Mouse (Mus musculus): ENCODE results near the gene Zfp553. TPM values are rescaled to one million over a fixed set of nuclear protein-coding genes. Genes with fewer than 3 reads are reported as not detected.
"Not testable (repeated sequence)": the region's sequence is repeated elsewhere in the genome, so short reads cannot be mapped to it uniquely, and the experiment has no call there.

The Zfp553 gene
- polyA plus RNA-seq, 1 experiment from 2014 or later, result 51.9 TPM

- H3K27ac ChIP-seq (replicated peaks), result peak overlapping the region; percentile 86
- peak overlapping the region; percentile 60 for H3K4me2 ChIP-seq
- peaks cover 4% of the 10 kb centered on the region; the same call in 1 of the 2 replicates for H3K36me3 ChIP-seq
- peaks cover 28% of the 10 kb centered on the region for H3K4me1 ChIP-seq (replicated peaks)
- WGBS, result 10% methylated on average over 30 of the region's 33 CpGs
- H3K4me3 ChIP-seq, result peak overlapping the region; percentile 81
- peak; percentile 74 for ATAC-seq (ENCODE audit: low FRiP score, low read depth)
- no peaks in the 10 kb centered on the region for H3K9me3 ChIP-seq
- no peaks in the 10 kb centered on the region for H3K27me3 ChIP-seq
- H3K9ac ChIP-seq, result peak overlapping the region; percentile 90
Measured at GRCm38 (mm10) chr7:127244658-127245510, 12.0 kb downstream of the Zfp553 start.

GRCm38 (mm10) chr7:127250511-127250910 is 17.6 kb downstream of the Zfp553 start:
- H3K4me3 ChIP-seq; H3K36me3 ChIP-seq; H3K27ac ChIP-seq (replicated peaks); H3K4me2 ChIP-seq; H3K9me3 ChIP-seq; ATAC-seq (ENCODE audit: low FRiP score, low read depth); H3K27me3 ChIP-seq; H3K9ac ChIP-seq: not testable (repeated sequence)
- WGBS, result 93% methylated on average over 8 of the region's 8 CpGs
- H3K4me1 ChIP-seq (replicated peaks), result peaks cover 29% of the 10 kb centered on the region

GRCm38 (mm10) chr7:127252414-127252813 is 19.6 kb downstream of the Zfp553 start:
- no peak overlapping the region for H3K4me3 ChIP-seq
- no peaks in the 10 kb centered on the region for H3K27me3 ChIP-seq
- H3K9ac ChIP-seq, result no peak overlapping the region
- no peak overlapping the region for H3K4me2 ChIP-seq
- no peak for ATAC-seq (ENCODE audit: low FRiP score, low read depth)
- H3K27ac ChIP-seq (replicated peaks), result no peak overlapping the region
- H3K4me1 ChIP-seq (replicated peaks), result peaks cover 16% of the 10 kb centered on the region
- H3K36me3 ChIP-seq, result peaks cover 4% of the 10 kb centered on the region; the same call in 1 of the 2 replicates
- H3K9me3 ChIP-seq, result no peaks in the 10 kb centered on the region
- 86% methylated on average over 2 of the region's 2 CpGs for WGBS

GRCm38 (mm10) chr7:127253341-127253740 is 20.5 kb downstream of the Zfp553 start:
- no peak for ATAC-seq (ENCODE audit: low FRiP score, low read depth)
- H3K9ac ChIP-seq, result peak overlapping the region; percentile 67
- no peaks in the 10 kb centered on the region for H3K9me3 ChIP-seq
- no peaks in the 10 kb centered on the region for H3K27me3 ChIP-seq
- H3K4me3 ChIP-seq, result peak overlapping the region; percentile 55
- H3K4me1 ChIP-seq (replicated peaks), result peaks cover 16% of the 10 kb centered on the region
- peak overlapping the region; percentile 95 for H3K4me2 ChIP-seq
- peak overlapping the region; percentile 94 for H3K27ac ChIP-seq (replicated peaks)
- H3K36me3 ChIP-seq, result peaks cover 4% of the 10 kb centered on the region; the same call in 1 of the 2 replicates
- 81% methylated on average over 6 of the region's 6 CpGs for WGBS

- H3K9ac ChIP-seq, result peak overlapping the region; percentile 80
- peak overlapping the region; percentile 55 for H3K4me3 ChIP-seq
- peaks cover 4% of the 10 kb centered on the region; the same call in 1 of the 2 replicates for H3K36me3 ChIP-seq
- peak; percentile 97 for ATAC-seq (ENCODE audit: low FRiP score, low read depth)
- peak overlapping the region; percentile 95 for H3K4me2 ChIP-seq
- peak overlapping the region; percentile 94 for H3K27ac ChIP-seq (replicated peaks)
- no peaks in the 10 kb centered on the region for H3K9me3 ChIP-seq
- no peaks in the 10 kb centered on the region for H3K27me3 ChIP-seq
- H3K4me1 ChIP-seq (replicated peaks), result peaks cover 18% of the 10 kb centered on the region
- 1% methylated on average over 130 of the region's 136 CpGs for WGBS
Measured at GRCm38 (mm10) chr7:127253821-127254769, 21.2 kb downstream of the Zfp553 start.

GRCm38 (mm10) chr7:127255008-127255407 is 22.1 kb downstream of the Zfp553 start:
- no peaks in the 10 kb centered on the region for H3K27me3 ChIP-seq
- H3K9me3 ChIP-seq, result no peaks in the 10 kb centered on the region
- H3K9ac ChIP-seq, result peak overlapping the region; percentile 80
- no peaks in the 10 kb centered on the region for H3K36me3 ChIP-seq
- H3K4me1 ChIP-seq (replicated peaks), result peaks cover 27% of the 10 kb centered on the region
- peak overlapping the region; percentile 95 for H3K4me2 ChIP-seq
- ATAC-seq (ENCODE audit: low FRiP score, low read depth), result no peak
- peak overlapping the region; percentile 55 for H3K4me3 ChIP-seq
- peak overlapping the region; percentile 94 for H3K27ac ChIP-seq (replicated peaks)
- WGBS, result 31% methylated on average over 4 of the region's 4 CpGs

GRCm38 (mm10) chr7:127255965-127256364 is 23.1 kb downstream of the Zfp553 start:
- peaks cover 31% of the 10 kb centered on the region for H3K4me1 ChIP-seq (replicated peaks)
- no peaks in the 10 kb centered on the region for H3K9me3 ChIP-seq
- no peak overlapping the region for H3K4me3 ChIP-seq
- no peak overlapping the region for H3K9ac ChIP-seq
- no peaks in the 10 kb centered on the region for H3K27me3 ChIP-seq
- 97% methylated on average over 2 of the region's 2 CpGs for WGBS
- no peak overlapping the region for H3K27ac ChIP-seq (replicated peaks)
- no peak overlapping the region for H3K4me2 ChIP-seq
- H3K36me3 ChIP-seq, result no peaks in the 10 kb centered on the region
- no peak for ATAC-seq (ENCODE audit: low FRiP score, low read depth)

- H3K4me1 ChIP-seq (replicated peaks), result peaks cover 35% of the 10 kb centered on the region
- no peak overlapping the region for H3K4me3 ChIP-seq
- no peak overlapping the region for H3K9ac ChIP-seq
- no peaks in the 10 kb centered on the region for H3K9me3 ChIP-seq
- H3K36me3 ChIP-seq, result no peaks in the 10 kb centered on the region
- H3K27ac ChIP-seq (replicated peaks), result no peak overlapping the region
- ATAC-seq (ENCODE audit: low FRiP score, low read depth), result no peak
- WGBS, result 93% methylated on average over 5 of the region's 5 CpGs
- no peaks in the 10 kb centered on the region for H3K27me3 ChIP-seq
- no peak overlapping the region for H3K4me2 ChIP-seq
Measured at GRCm38 (mm10) chr7:127256518-127256917, 23.7 kb downstream of the Zfp553 start.

GRCm38 (mm10) chr7:127259186-127259905 is 26.5 kb downstream of the Zfp553 start:
- peak overlapping the region; percentile 89 for H3K4me2 ChIP-seq
- no peaks in the 10 kb centered on the region for H3K36me3 ChIP-seq
- peak overlapping the region; percentile 75 for H3K4me3 ChIP-seq
- peak overlapping the region; percentile 75; the same call in 1 of the 2 replicates for H3K9ac ChIP-seq
- no peak overlapping the region for H3K27ac ChIP-seq (replicated peaks)
- H3K4me1 ChIP-seq (replicated peaks), result peaks cover 27% of the 10 kb centered on the region
- 77% methylated on average over 8 of the region's 8 CpGs for WGBS
- H3K9me3 ChIP-seq, result no peaks in the 10 kb centered on the region
- no peaks in the 10 kb centered on the region for H3K27me3 ChIP-seq
- ATAC-seq (ENCODE audit: low FRiP score, low read depth), result no peak

GRCm38 (mm10) chr7:127260309-127261111 is 27.6 kb downstream of the Zfp553 start, which contains the start of gene Dctpp1:
TSS of gene Dctpp1 (minus strand) at chr7:127260709.
- H3K9me3 ChIP-seq, result no peaks in the 10 kb centered on the region
- peak within 1 kb of the TSS; percentile 75 for H3K9ac ChIP-seq
- no peaks in the 10 kb centered on the region for H3K36me3 ChIP-seq
- H3K4me3 ChIP-seq, result peak within 1 kb of the TSS; percentile 75
- ATAC-seq (ENCODE audit: low FRiP score, low read depth), result peak; percentile 98
- peaks cover 19% of the 10 kb centered on the region for H3K4me1 ChIP-seq (replicated peaks)
- peak within 1 kb of the TSS; percentile 39; the same call in 1 of the 2 replicates for H3K27ac ChIP-seq (replicated peaks)
- peak within 1 kb of the TSS; percentile 89 for H3K4me2 ChIP-seq
- H3K27me3 ChIP-seq, result no peaks in the 10 kb centered on the region
- under 1% methylated on average over 50 of the region's 50 CpGs for WGBS
